Mouse (Mus musculus) lung, postnatal 0 days (tissue): ENCODE results near the gene Ehd1.

Experiments used
- CTCF ChIP-seq: IDR thresholded peaks from 2 replicates; pipeline ENCODE4 v1.5.1; 2016; ENCODE audit warnings: antibody characterized with exemption, mild to moderate bottlenecking
- EP300 ChIP-seq: IDR thresholded peaks from 2 replicates; pipeline ENCODE4 v1.6.1; 2016; ENCODE audit warnings: antibody characterized with exemption, mild to moderate bottlenecking, control low read depth

- TF ChIP-seq EP300 (no peak), CTCF (no peak)
These were observed 54.7 kb downstream of the Ehd1 start for GRCm38 (mm10) chr19:6331178-6331577.
